Mouse (Mus musculus): ENCODE data around the gene Tnpo2. TPM values are rescaled to one million over a fixed set of nuclear protein-coding genes. Genes with fewer than 3 reads are reported as not detected.

Tnpo2 gene
- polyA plus RNA-seq, 1 experiment, result 106 TPM

- peak; percentile 74 for TF ChIP-seq POLR2A (IDR thresholded peaks at IDR 0.05; ENCODE audit: low read depth, low read length)
- no peak for TF ChIP-seq CTCF (IDR thresholded peaks at IDR 0.05; ENCODE audit: borderline replicate concordance, insufficient read depth, low read length)
These were observed 11.4 kb upstream of the Tnpo2 start, which contains the start of gene Asna1 for GRCm38 (mm10) chr8:85025098-85025932. Gene Asna1, minus strand, starts transcription at chr8:85025281.

GRCm38 (mm10) chr8:85026670-85027515 lies 9.8 kb upstream of the Tnpo2 start, which contains the start of gene Trir:
Gene Trir, plus strand, starts transcription at chr8:85026823.
- Histone ChIP-seq H3K4me1 (ENCODE audit: control insufficient read depth, insufficient read depth, low read length) (peaks cover 13% of the 10 kb centered on the region), H3K27ac (ENCODE audit: insufficient read depth, low read length) (peak within 1 kb of the TSS; percentile 80), H3K4me3 (ENCODE audit: insufficient read depth, low read length) (peak within 1 kb of the TSS; percentile 94)
- TF ChIP-seq CTCF (IDR thresholded peaks at IDR 0.05; ENCODE audit: borderline replicate concordance, insufficient read depth, low read length) (no peak), POLR2A (IDR thresholded peaks at IDR 0.05; ENCODE audit: low read depth, low read length) (peak; percentile 95)

More at GRCm38 (mm10) chr8:85025098-85025932, 11.4 kb upstream of the Tnpo2 start, which contains the start of gene Asna1:
- Histone ChIP-seq H3K4me1 (ENCODE audit: control insufficient read depth, insufficient read depth, low read length) (peaks cover 13% of the 10 kb centered on the region), H3K27ac (ENCODE audit: insufficient read depth, low read length) (peak within 1 kb of the TSS; percentile 81), H3K4me3 (ENCODE audit: insufficient read depth, low read length) (peak within 1 kb of the TSS; percentile 94)

- Histone ChIP-seq H3K27ac (ENCODE audit: insufficient read depth, low read length) (peak overlapping the region; percentile 6; the same call in 1 of the 2 replicates), H3K4me3 (ENCODE audit: insufficient read depth, low read length) (peak overlapping the region; percentile 94), H3K4me1 (ENCODE audit: control insufficient read depth, insufficient read depth, low read length) (peaks cover 13% of the 10 kb centered on the region)
- TF ChIP-seq CTCF (IDR thresholded peaks at IDR 0.05; ENCODE audit: borderline replicate concordance, insufficient read depth, low read length) (no peak), POLR2A (IDR thresholded peaks at IDR 0.05; ENCODE audit: low read depth, low read length) (0 out of 2 replicates have a peak, but pooled peaks have one; percentile 2)
These were observed 9.2 kb upstream of the Tnpo2 start for GRCm38 (mm10) chr8:85027516-85027855.

- no peak overlapping the region for H3K27ac ChIP-seq (ENCODE audit: insufficient read depth, low read length)
- H3K4me1 ChIP-seq (ENCODE audit: control insufficient read depth, insufficient read depth, low read length), result peaks cover 14% of the 10 kb centered on the region
- TF ChIP-seq CTCF (IDR thresholded peaks at IDR 0.05; ENCODE audit: borderline replicate concordance, insufficient read depth, low read length), result no peak
- no peak for TF ChIP-seq POLR2A (IDR thresholded peaks at IDR 0.05; ENCODE audit: low read depth, low read length)
- H3K4me3 ChIP-seq (ENCODE audit: insufficient read depth, low read length), result peak overlapping the region; percentile 94
These were observed 8.8 kb upstream of the Tnpo2 start for GRCm38 (mm10) chr8:85027922-85028321.

DNA sequence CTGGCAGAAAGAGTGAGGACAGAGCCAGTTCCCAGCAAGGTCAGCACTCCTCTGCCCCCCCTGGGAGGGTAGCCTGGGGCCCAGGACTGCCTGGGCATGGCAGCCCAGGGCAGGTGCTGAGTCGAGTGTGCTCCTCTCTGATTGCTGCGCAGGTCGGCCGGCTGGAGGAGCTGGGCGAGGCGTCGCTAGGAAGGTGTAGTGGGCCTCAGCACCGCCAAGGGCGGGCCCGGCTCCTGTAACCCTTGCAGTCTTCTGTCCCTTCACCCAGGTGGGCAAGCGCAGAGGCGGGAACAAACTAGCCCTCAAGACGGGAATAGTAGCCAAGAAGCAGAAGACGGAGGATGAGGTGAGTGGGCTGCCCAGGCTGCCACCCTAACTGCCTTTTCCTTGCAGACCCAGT lies 7.4 kb upstream of the Tnpo2 start:
- Histone ChIP-seq H3K27ac (ENCODE audit: insufficient read depth, low read length) (no peak overlapping the region), H3K4me3 (ENCODE audit: insufficient read depth, low read length) (peak overlapping the region; percentile 94; the same call in 1 of the 2 replicates)

DNA sequence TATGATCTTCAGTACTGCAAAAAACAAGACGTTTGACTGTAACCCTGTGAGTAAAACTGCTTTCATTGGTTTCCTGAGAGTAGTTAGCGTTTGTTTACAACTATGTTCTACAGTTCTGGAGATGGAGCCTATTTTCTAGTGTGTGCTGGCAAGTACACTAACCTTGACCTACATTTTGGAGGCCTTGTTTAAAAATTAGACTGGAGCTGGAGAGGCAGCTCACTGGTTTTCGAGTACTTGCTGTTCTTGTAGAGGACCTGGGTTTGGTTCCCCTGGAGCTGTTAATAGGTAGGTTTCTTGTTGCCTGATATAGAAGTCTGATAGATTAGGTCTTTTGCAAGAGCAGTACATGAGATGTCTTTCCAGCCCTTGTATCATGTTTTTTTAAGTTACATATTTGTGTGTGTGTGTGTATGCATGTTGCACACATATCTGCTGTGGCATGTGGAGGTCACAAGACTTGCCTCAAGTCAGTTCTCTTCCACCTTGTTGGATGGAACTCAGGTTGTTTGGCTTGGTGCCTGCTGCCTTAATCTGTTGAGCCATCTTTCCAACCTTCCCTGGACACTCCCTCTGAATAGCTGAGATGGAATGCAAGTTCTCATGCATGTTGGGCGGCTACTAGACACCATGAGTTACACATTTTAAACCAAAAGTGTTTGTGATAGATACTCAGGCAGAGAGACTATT lies 3.9 kb upstream of the Tnpo2 start:
- Histone ChIP-seq H3K27ac (ENCODE audit: insufficient read depth, low read length) (no peak overlapping the region), H3K4me1 (ENCODE audit: control insufficient read depth, insufficient read depth, low read length) (peaks cover 16% of the 10 kb centered on the region), H3K4me3 (ENCODE audit: insufficient read depth, low read length) (no peak overlapping the region)
- TF ChIP-seq CTCF (IDR thresholded peaks at IDR 0.05; ENCODE audit: borderline replicate concordance, insufficient read depth, low read length), result no peak
- no peak for TF ChIP-seq POLR2A (IDR thresholded peaks at IDR 0.05; ENCODE audit: low read depth, low read length)

More for the DNA sequence above, 7.4 kb upstream of the Tnpo2 start:
- peaks cover 12% of the 10 kb centered on the region for H3K4me1 ChIP-seq (ENCODE audit: control insufficient read depth, insufficient read depth, low read length)
- TF ChIP-seq POLR2A (IDR thresholded peaks at IDR 0.05; ENCODE audit: low read depth, low read length), result no peak
- TF ChIP-seq CTCF (IDR thresholded peaks at IDR 0.05; ENCODE audit: borderline replicate concordance, insufficient read depth, low read length), result no peak

GRCm38 (mm10) chr8:85033867-85034266 lies 2.8 kb upstream of the Tnpo2 start:
- no peak overlapping the region for H3K4me3 ChIP-seq (ENCODE audit: insufficient read depth, low read length)
- TF ChIP-seq CTCF (IDR thresholded peaks at IDR 0.05; ENCODE audit: borderline replicate concordance, insufficient read depth, low read length) (no peak), POLR2A (IDR thresholded peaks at IDR 0.05; ENCODE audit: low read depth, low read length) (no peak)
- H3K4me1 ChIP-seq (ENCODE audit: control insufficient read depth, insufficient read depth, low read length), result peaks cover 12% of the 10 kb centered on the region
- H3K27ac ChIP-seq (ENCODE audit: insufficient read depth, low read length), result no peak overlapping the region

- TF ChIP-seq CTCF (IDR thresholded peaks at IDR 0.05; ENCODE audit: borderline replicate concordance, insufficient read depth, low read length) (no peak), POLR2A (IDR thresholded peaks at IDR 0.05; ENCODE audit: low read depth, low read length) (peak; percentile 27; the same call in 1 of the 2 replicates)
- H3K4me1 ChIP-seq (ENCODE audit: control insufficient read depth, insufficient read depth, low read length), result peaks cover 12% of the 10 kb centered on the region
- peak overlapping the region; percentile 13 for H3K4me3 ChIP-seq (ENCODE audit: insufficient read depth, low read length)
- peak overlapping the region; percentile 91 for H3K27ac ChIP-seq (ENCODE audit: insufficient read depth, low read length)
These were observed 2.0 kb upstream of the Tnpo2 start for GRCm38 (mm10) chr8:85034764-85035163.

- no peak for TF ChIP-seq CTCF (IDR thresholded peaks at IDR 0.05; ENCODE audit: borderline replicate concordance, insufficient read depth, low read length)
- no peak for TF ChIP-seq POLR2A (IDR thresholded peaks at IDR 0.05; ENCODE audit: low read depth, low read length)
- peak overlapping the region; percentile 79 for H3K4me3 ChIP-seq (ENCODE audit: insufficient read depth, low read length)
- H3K27ac ChIP-seq (ENCODE audit: insufficient read depth, low read length), result peak overlapping the region; percentile 91
- peaks cover 12% of the 10 kb centered on the region for H3K4me1 ChIP-seq (ENCODE audit: control insufficient read depth, insufficient read depth, low read length)
These were observed 1.5 kb upstream of the Tnpo2 start for GRCm38 (mm10) chr8:85035165-85035727.

Data from embryonic fibroblast, embryonic 13.5 days (primary cell).